Mouse (Mus musculus) megakaryocyte, embryonic 14.5 days (primary cell): ENCODE measurements around the gene Tbc1d22a. TPM values are rescaled to one million over a fixed set of nuclear protein-coding genes. Genes with fewer than 3 reads are reported as not detected.

ENCODE experiments used
- H3K27me3 ChIP-seq: replicated peaks from 2 replicates; pipeline ENCODE3; 2012; ENCODE audit warnings: inconsistent platforms
- H3K36me3 ChIP-seq: replicated peaks from 2 replicates; pipeline ENCODE3; 2012; ENCODE audit warnings: low read length, inconsistent platforms, mixed read lengths
- H3K4me1 ChIP-seq: 2 replicates; pipeline ENCODE4 v1.6.1; 2012; ENCODE audit warnings: inconsistent platforms
- H3K4me3 ChIP-seq: replicated peaks from 2 replicates; pipeline ENCODE3; 2012; ENCODE audit warnings: moderate library complexity, mild to moderate bottlenecking, inconsistent platforms
- H3K9me3 ChIP-seq: 2 replicates; pipeline ENCODE4 v1.6.1; 2012; ENCODE audit warnings: inconsistent platforms
- FLI1 ChIP-seq: IDR thresholded peaks from 2 replicates; pipeline ENCODE4 v1.6.1; 2012; ENCODE audit warnings: low read length, inconsistent platforms, mixed read lengths
- GATA1 ChIP-seq: IDR thresholded peaks from 3 replicates; pipeline ENCODE4 v1.6.1; 2012; ENCODE audit warnings: mixed read lengths, low read length, inconsistent platforms, borderline replicate concordance
- polyA plus RNA-seq: library from polyadenylated mRNA; stranded (reverse); fragments of >175 nt; gene quantifications from 2 replicates; pipeline ENCODE4 v1.2.3, GENCODE M21; 2012; ENCODE audit warnings: low replicate concordance; ENCODE audit not compliant: insufficient read depth

Tbc1d22a gene
- polyA plus RNA-seq, 1 experiment, result 16.7 TPM

DNA sequence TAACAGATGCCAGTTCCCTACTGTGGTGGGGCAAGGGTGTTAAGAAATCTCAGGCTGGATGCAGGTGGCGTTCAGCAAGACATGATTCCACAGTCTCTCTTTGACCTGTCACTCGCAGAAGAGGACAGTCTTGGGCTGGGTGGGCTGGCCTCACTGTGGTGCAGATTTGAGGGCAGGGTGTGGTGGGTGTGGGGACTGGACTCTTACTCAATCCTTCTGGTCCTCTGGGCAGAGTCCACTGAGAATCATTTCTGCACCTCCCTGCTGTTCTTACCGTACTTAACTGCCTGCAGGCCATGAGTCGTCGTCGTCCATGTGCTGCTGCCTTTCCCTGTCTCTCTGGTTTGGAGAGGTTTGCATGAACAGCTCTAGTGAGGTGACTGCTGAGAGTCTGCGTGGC lies 61.5 kb downstream of the Tbc1d22a start:
- no peaks in the 10 kb centered on the region for H3K9me3 ChIP-seq
- TF ChIP-seq FLI1, result no peak
- TF ChIP-seq GATA1, result no peak
- H3K27me3 ChIP-seq, result no peaks in the 10 kb centered on the region
- peaks cover 8% of the 10 kb centered on the region for H3K36me3 ChIP-seq
- H3K4me3 ChIP-seq, result no peak overlapping the region
- H3K4me1 ChIP-seq, result peaks cover 39% of the 10 kb centered on the region

DNA sequence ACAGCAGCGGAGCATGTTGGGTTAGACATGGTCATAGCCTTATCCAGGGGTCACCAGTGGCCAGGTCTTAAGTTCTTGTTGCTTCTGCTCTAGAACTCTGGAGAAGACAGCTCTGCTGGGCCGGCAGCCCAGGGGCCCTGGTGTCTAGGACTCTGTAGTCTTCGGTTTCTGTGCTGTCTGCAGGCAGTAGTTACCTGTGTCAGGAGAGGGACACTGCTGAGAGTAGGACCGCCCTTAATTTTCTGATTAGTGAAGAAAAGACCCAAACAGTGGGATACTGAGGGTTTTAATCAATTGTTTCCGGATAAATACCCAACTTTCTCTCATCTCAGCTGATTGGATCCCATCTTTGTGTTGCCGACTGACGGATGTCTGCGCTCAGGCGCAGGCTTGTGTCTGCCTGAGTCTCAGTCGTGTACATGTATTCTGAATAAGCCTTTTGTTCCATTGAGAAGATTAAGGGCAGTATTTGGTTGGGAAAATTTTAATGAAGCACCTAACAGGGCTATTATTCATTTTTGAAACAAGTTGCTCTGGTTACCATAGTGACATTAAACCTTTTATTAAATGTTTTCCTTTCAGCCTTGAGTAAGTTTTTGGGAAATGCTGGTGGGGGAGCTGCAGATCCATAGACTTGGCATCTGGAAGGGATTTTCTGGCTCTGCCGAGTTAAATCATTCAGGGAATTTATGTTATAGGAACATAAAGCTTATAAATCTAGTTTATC lies 62.4 kb downstream of the Tbc1d22a start:
- Histone ChIP-seq H3K4me1 (peaks cover 49% of the 10 kb centered on the region), H3K4me3 (no peak overlapping the region)
- TF ChIP-seq FLI1, result no peak
- no peak for TF ChIP-seq GATA1

DNA sequence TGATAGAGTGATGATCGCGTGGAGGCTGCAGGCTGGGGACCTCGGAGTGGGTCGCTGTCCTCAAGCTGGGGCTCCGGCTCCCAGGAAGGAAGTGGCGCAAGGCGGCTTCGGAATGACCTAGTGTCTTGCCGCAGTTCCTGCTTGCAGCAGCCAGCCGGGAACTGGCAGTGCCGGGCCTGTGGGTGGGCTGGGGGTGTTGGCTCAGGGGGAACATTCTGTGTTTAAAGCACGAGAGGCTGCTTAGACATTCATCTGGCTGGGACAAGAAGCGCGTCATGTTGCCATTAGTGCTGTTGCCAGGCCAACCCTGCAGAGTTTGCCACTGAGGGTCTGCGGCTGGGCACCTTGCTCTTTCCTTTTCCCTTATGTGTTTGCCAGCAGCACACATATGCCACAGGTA lies 63.2 kb downstream of the Tbc1d22a start:
- H3K4me1 ChIP-seq, result peaks cover 56% of the 10 kb centered on the region
- TF ChIP-seq FLI1, result no peak
- no peak for TF ChIP-seq GATA1

More for the DNA sequence above, 62.4 kb downstream of the Tbc1d22a start:
- no peaks in the 10 kb centered on the region for H3K9me3 ChIP-seq
- H3K36me3 ChIP-seq, result peaks cover 10% of the 10 kb centered on the region
- H3K27me3 ChIP-seq, result no peaks in the 10 kb centered on the region

DNA sequence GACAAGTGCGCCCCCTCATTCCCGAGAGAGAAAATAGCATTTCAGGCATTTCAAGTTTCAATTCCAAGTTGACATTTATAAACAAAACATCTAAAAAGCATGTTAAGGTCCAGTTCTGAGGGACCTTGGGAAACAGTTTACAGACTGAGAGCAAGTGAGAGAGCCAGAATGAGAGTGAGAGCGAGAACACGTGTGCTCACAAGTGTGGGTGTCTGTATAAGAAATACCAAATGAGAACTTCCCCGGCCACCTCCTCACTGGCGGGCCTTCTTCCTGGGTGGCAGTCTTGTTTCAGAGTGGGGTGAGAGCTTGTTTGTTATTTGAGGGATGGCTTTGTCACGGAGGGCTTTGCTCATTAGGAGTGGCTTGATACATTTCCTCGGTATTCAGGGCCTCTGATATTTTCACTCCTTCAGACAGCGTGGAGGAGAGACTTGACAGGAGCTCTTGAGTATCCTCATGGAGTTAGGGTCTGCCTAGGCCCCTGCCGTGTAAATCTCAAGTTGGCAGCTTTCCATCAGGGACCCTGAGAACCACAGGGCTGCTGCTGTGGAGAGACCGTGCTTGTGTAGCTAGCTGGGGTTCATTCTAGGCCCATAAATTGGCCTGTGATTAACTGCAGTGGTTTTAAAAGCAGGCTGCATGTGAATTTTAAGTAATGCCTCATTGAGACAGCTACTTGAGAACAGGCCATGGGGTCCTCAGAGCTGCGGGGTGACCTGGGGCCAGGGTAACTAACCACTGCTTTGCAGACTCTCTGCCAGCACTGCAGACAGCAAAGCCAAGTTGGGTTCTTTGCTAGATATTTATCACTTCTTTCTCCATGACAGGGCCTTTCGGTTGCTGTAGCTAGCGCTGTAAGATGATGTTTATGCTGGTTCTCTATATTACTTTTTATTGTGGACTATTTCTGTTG lies 65.1 kb downstream of the Tbc1d22a start:
- H3K27me3 ChIP-seq, result no peaks in the 10 kb centered on the region
- H3K36me3 ChIP-seq, result peaks cover 16% of the 10 kb centered on the region
- no peaks in the 10 kb centered on the region for H3K9me3 ChIP-seq
- H3K4me3 ChIP-seq, result no peak overlapping the region
- TF ChIP-seq FLI1 (no peak), GATA1 (no peak)
- H3K4me1 ChIP-seq, result peaks cover 63% of the 10 kb centered on the region

More for the DNA sequence above, 63.2 kb downstream of the Tbc1d22a start:
- peak overlapping the region; percentile 21 for H3K4me3 ChIP-seq
- peaks cover 14% of the 10 kb centered on the region for H3K36me3 ChIP-seq
- no peaks in the 10 kb centered on the region for H3K9me3 ChIP-seq
- H3K27me3 ChIP-seq, result no peaks in the 10 kb centered on the region

DNA sequence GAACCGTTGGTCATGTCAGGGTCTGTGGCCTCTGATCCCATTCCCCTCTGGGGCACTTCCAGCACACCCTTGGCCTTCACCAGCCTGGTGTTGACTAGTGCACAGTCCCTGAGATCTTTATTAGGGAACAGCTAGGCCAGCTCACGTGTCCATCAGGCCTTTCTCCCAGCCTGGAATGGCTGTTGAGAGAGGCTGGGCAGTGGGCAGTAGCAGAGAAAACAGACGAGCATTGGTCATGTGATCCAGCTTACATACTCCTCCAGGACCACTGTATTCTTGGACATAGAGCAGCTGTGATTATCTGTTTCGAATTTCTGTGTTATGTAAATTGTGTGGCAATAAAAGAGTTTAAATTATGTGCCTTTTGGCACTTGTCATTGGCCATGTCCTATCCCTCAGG lies 65.9 kb downstream of the Tbc1d22a start:
- H3K27me3 ChIP-seq, result no peaks in the 10 kb centered on the region
- TF ChIP-seq FLI1 (no peak), GATA1 (no peak)
- H3K4me3 ChIP-seq, result no peak overlapping the region
- no peaks in the 10 kb centered on the region for H3K9me3 ChIP-seq
- peaks cover 16% of the 10 kb centered on the region for H3K36me3 ChIP-seq
- H3K4me1 ChIP-seq, result peaks cover 64% of the 10 kb centered on the region

DNA sequence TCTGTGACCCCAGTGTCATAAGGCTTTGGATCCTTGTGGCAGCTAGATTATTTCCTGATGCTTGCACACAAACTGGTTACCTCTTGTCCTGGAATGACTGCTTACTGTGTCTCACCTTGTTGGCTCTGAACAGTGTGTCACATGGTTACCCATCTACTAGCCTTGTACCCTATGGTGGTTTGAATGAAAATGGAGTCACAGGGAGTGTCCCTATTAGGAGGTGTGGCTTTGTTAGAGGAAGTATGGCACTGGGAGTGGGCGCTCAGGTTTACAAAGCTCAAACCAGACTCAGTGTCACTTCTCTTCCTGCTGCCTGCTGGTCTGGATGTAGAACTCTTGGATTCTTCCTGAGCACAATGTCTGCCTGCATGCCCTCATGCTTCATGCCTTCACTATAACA lies 69.0 kb downstream of the Tbc1d22a start:
- H3K36me3 ChIP-seq, result peaks cover 10% of the 10 kb centered on the region
- TF ChIP-seq GATA1 (no peak), FLI1 (no peak)
- H3K4me1 ChIP-seq, result peaks cover 68% of the 10 kb centered on the region
- H3K27me3 ChIP-seq, result no peaks in the 10 kb centered on the region
- no peaks in the 10 kb centered on the region for H3K9me3 ChIP-seq
- no peak overlapping the region for H3K4me3 ChIP-seq

DNA sequence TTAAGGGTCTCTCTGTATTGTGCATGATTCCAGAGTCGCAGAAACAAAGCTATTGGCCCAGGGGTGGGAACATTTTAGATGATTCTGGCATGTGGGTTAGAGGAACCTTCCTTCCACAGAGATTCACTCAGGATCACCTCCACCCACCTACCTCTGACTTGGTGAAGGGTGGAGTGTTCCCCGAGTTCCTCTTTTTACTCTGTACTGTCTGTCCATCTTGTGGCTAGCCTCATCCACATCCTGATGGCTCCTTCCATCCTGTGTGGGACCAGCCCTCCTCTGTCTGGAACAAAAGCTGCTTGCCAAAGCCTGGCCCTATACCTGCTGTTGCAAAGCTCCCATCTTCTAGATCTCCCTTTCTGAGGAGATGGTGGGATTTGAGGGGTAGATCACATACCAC lies 71.0 kb downstream of the Tbc1d22a start:
- H3K4me1 ChIP-seq, result peaks cover 66% of the 10 kb centered on the region
- TF ChIP-seq FLI1 (no peak), GATA1 (no peak)
- no peaks in the 10 kb centered on the region for H3K27me3 ChIP-seq
- peaks cover 7% of the 10 kb centered on the region for H3K36me3 ChIP-seq
- H3K9me3 ChIP-seq, result no peaks in the 10 kb centered on the region
- H3K4me3 ChIP-seq, result no peak overlapping the region

DNA sequence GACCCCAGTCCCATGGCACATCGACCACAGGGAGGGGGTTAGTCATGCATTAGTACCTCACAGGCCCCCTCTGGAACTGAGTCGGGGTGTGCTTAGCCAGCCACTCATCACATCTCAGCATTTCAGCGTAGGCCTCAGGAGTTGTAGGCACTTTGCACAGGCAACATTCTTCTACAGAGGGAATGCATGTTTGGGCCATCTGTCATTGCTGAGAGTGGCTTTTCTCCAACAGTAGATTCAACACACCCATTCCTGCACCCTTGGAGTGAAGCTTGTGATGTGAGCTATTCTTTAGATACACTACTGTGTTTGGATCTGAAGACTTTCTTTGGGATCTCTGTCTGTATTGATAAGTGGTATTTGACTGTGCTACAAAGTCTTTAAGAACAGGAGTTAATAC lies 75.8 kb downstream of the Tbc1d22a start:
- H3K4me1 ChIP-seq, result peaks cover 40% of the 10 kb centered on the region

DNA sequence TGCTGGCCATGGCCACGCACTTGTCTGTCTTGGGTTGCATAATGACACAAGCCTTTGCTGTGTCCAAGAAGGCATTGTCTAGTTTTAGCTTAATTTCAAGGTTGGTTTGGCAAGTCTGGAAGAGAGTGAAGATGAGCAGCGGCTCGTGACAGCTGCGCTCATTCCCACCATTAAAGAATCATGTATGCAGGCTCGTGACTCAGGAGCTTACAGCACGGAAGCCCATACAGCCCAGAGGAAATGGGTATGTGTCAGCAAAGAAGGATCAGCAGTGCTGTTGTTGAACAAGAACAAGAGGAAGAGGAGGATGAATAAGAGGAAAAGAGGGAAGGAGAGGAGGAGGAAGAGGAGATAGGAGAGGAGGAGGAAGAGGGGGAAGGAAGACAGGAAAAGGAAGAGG lies 78.0 kb downstream of the Tbc1d22a start:
- Histone ChIP-seq H3K4me1 (peaks cover 34% of the 10 kb centered on the region), H3K27me3 (no peaks in the 10 kb centered on the region), H3K9me3 (no peaks in the 10 kb centered on the region), H3K4me3 (peak overlapping the region; percentile 51), H3K36me3 (peaks cover 29% of the 10 kb centered on the region)
- TF ChIP-seq FLI1, result no peak
- TF ChIP-seq GATA1, result no peak

More for the DNA sequence above, 75.8 kb downstream of the Tbc1d22a start:
- peaks cover 24% of the 10 kb centered on the region for H3K36me3 ChIP-seq
- no peaks in the 10 kb centered on the region for H3K27me3 ChIP-seq
- TF ChIP-seq GATA1 (no peak), FLI1 (no peak)
- H3K4me3 ChIP-seq, result no peak overlapping the region
- H3K9me3 ChIP-seq, result no peaks in the 10 kb centered on the region

DNA sequence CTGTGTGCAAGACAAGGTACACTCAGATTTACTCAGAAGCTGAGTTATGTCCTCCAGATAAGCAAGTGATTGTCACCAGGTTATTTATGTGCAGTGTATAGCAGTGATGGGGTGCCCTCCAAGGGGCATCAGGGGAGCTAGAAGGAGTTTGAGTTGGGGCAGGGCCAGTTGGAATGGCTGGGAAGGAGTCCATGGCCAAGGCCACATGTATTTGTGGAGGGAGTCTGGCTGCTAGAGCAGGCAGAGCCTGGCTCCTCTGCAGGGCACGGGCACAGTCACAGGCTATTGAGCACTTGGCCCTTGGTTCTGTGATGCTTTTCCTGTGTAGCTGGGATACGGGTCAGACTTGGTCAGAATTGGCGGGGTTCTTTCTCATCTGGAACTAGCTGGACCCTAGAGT lies 80.2 kb downstream of the Tbc1d22a start:
- peaks cover 34% of the 10 kb centered on the region for H3K4me1 ChIP-seq
- H3K4me3 ChIP-seq, result no peak overlapping the region
- no peak for TF ChIP-seq FLI1
- TF ChIP-seq GATA1, result no peak
- H3K9me3 ChIP-seq, result no peaks in the 10 kb centered on the region
- peaks cover 40% of the 10 kb centered on the region for H3K36me3 ChIP-seq
- H3K27me3 ChIP-seq, result no peaks in the 10 kb centered on the region
